Mouse (Mus musculus) left cerebral cortex, postnatal 25 days (tissue): ENCODE results near the gene Fmnl2. TPM values are rescaled to one million over a fixed set of nuclear protein-coding genes. Genes with fewer than 3 reads are reported as not detected.

Experiments
- DNase-seq, 2 experiments: peaks; one replicate each; pipeline ENCODE4 v3.0.0; 2022; ENCODE audit warnings: low spot score in 2 of 2, mixed read lengths in 1 of 2
- intact Hi-C: fragments of 180-260 bp; cut with DNase I; formaldehyde crosslinking; loops from one replicate; pipeline ENCODE4 v1.15.1; 2025
- total RNA-seq, 2 experiments: library from RNA; stranded (reverse); gene quantifications; 2 replicates each; pipeline ENCODE4 v1.2.3; 2021

Fmnl2 gene
- total RNA-seq, 2 experiments from 2014 or later = 45.5 to 46.8 TPM

- DNase-seq = no peak
- intact Hi-C loops = no loop called here
These were observed 4.5 kb downstream of the Fmnl2 start for GRCm38 (mm10) chr2:52862046-52862759.

GRCm38 (mm10) chr2:52862760-52863124, 5.1 kb downstream of the Fmnl2 start:
- intact Hi-C loops = no loop called here
- DNase-seq = no peak

- intact Hi-C loops = no loop called here
These were observed 7.0 kb downstream of the Fmnl2 start for GRCm38 (mm10) chr2:52864635-52865034.

GRCm38 (mm10) chr2:52866151-52866550, 8.5 kb downstream of the Fmnl2 start:
- DNase-seq = no peak
- intact Hi-C loops = no loop called here

More at GRCm38 (mm10) chr2:52864635-52865034, 7.0 kb downstream of the Fmnl2 start:
- DNase-seq = no peak

- no peak for DNase-seq
- intact Hi-C loops = no loop called here
These were observed 10.1 kb downstream of the Fmnl2 start for GRCm38 (mm10) chr2:52867781-52868180.

GRCm38 (mm10) chr2:52868181-52868580, 10.5 kb downstream of the Fmnl2 start:
- no peak for DNase-seq
- intact Hi-C loops = no loop called here

- intact Hi-C loops = no loop called here
- no peak for DNase-seq
These were observed 15.0 kb downstream of the Fmnl2 start for GRCm38 (mm10) chr2:52872636-52873035.

GRCm38 (mm10) chr2:52873276-52874063, 15.8 kb downstream of the Fmnl2 start:
- intact Hi-C loops = no loop called here

GRCm38 (mm10) chr2:52874721-52875120, 17.1 kb downstream of the Fmnl2 start:
- DNase-seq = no peak
- intact Hi-C loops = no loop called here

More at GRCm38 (mm10) chr2:52873276-52874063, 15.8 kb downstream of the Fmnl2 start:
- DNase-seq = peak in 1 of 2 experiments; percentile 52

- intact Hi-C loops = no loop called here
- no peak for DNase-seq
These were observed 18.1 kb downstream of the Fmnl2 start for GRCm38 (mm10) chr2:52875801-52876200.

- no peak for DNase-seq
- intact Hi-C loops = no loop called here
These were observed 25.7 kb downstream of the Fmnl2 start for GRCm38 (mm10) chr2:52883401-52883800.

- DNase-seq = no peak
- intact Hi-C loops = no loop called here
These were observed 26.4 kb downstream of the Fmnl2 start for GRCm38 (mm10) chr2:52884082-52884481.

GRCm38 (mm10) chr2:52885071-52885470, 27.4 kb downstream of the Fmnl2 start:
- intact Hi-C loops = no loop called here
- DNase-seq = no peak

- DNase-seq = no peak
- intact Hi-C loops = no loop called here
These were observed 29.6 kb downstream of the Fmnl2 start for GRCm38 (mm10) chr2:52887281-52887680.

GRCm38 (mm10) chr2:52891115-52891514, 33.5 kb downstream of the Fmnl2 start:
- intact Hi-C loops = no loop called here
- DNase-seq = no peak

GRCm38 (mm10) chr2:52891744-52892143, 34.1 kb downstream of the Fmnl2 start:
- intact Hi-C loops = no loop called here
- no peak for DNase-seq

- intact Hi-C loops = no loop called here
- DNase-seq = peak in 1 of 2 experiments; percentile 10
These were observed 37.4 kb downstream of the Fmnl2 start for GRCm38 (mm10) chr2:52894983-52895621.

- DNase-seq = no peak
- intact Hi-C loops = no loop called here
These were observed 39.3 kb downstream of the Fmnl2 start for GRCm38 (mm10) chr2:52896995-52897394.

GRCm38 (mm10) chr2:52900780-52901179, 43.1 kb downstream of the Fmnl2 start:
- intact Hi-C loops = loop anchor here (5.0 kb wide), 1 partner anchor 52 kb away; no protein-coding TSS in a partner anchor
- no peak for DNase-seq

- DNase-seq = peak; percentile 35 to 64
- intact Hi-C loops = loop anchor here (5.0 kb wide), 1 partner anchor 51 kb away; no protein-coding TSS in a partner anchor
These were observed 43.8 kb downstream of the Fmnl2 start for GRCm38 (mm10) chr2:52901300-52902013.
